Mouse (Mus musculus) MEL (cell line): ENCODE results near the gene Pdxk. TPM values are rescaled to one million over a fixed set of nuclear protein-coding genes. Genes with fewer than 3 reads are reported as not detected.

ENCODE experiments used
- DNase-seq: peaks from one replicate; pipeline ENCODE4 v3.0.0; 2011; ENCODE audit warnings: low read depth, low spot score
- H3K27ac ChIP-seq: 2 replicates; pipeline ENCODE4 v1.5.1; 2012; ENCODE audit warnings: low read depth, mild to moderate bottlenecking, control low read depth, low read length, moderate library complexity; ENCODE audit not compliant: control insufficient read depth
- H3K27me3 ChIP-seq, 2 experiments: fragments of 150-350 bp in 1 of 2; sonication (generic) in 1 of 2; 2 replicates each; pipeline ENCODE4 v1.6.1; 2012; ENCODE audit warnings: low read length in 2 of 2, mild to moderate bottlenecking in 2 of 2, improper control_type of control experiment in 1 of 2, moderate library complexity in 1 of 2; ENCODE audit not compliant: insufficient read depth in 2 of 2, control insufficient read depth in 1 of 2
- H3K36me3 ChIP-seq, 2 experiments: 2 replicates each; pipeline ENCODE4 v1.6.1; 2012 to 2014; ENCODE audit warnings: low read length in 2 of 2, improper control_type of control experiment in 1 of 2, inconsistent platforms in 1 of 2, mild to moderate bottlenecking in 1 of 2; ENCODE audit not compliant: insufficient read depth in 2 of 2, control insufficient read depth in 1 of 2
- H3K4me1 ChIP-seq, 2 experiments: fragments of 150-350 bp in 1 of 2; sonication (generic) in 1 of 2; 2 replicates each; pipeline ENCODE4 v1.6.1; 2012; ENCODE audit warnings: low read length in 2 of 2, improper control_type of control experiment in 1 of 2, mild to moderate bottlenecking in 1 of 2; ENCODE audit not compliant: insufficient read depth in 2 of 2, control insufficient read depth in 1 of 2
- H3K4me3 ChIP-seq, 2 experiments: fragments of 150-350 bp in 1 of 2; sonication (generic) in 1 of 2; 2 replicates each; pipeline ENCODE4 v1.5.1; 2012; ENCODE audit warnings: low read depth in 2 of 2, low read length in 2 of 2, mild to moderate bottlenecking in 2 of 2, moderate library complexity in 2 of 2, control low read depth in 1 of 2, improper control_type of control experiment in 1 of 2; ENCODE audit not compliant: control insufficient read depth in 1 of 2, insufficient read depth in 1 of 2
- H3K79me2 ChIP-seq: 2 replicates; pipeline ENCODE4 v1.6.1; 2012; ENCODE audit warnings: mild to moderate bottlenecking, low read length, moderate library complexity; ENCODE audit not compliant: control insufficient read depth, poor library complexity, insufficient read depth
- H3K9ac ChIP-seq: 2 replicates; pipeline ENCODE4 v1.6.1; 2012; ENCODE audit warnings: low read depth, mild to moderate bottlenecking, control low read depth, low read length, moderate library complexity; ENCODE audit not compliant: control insufficient read depth, poor library complexity, severe bottlenecking
- H3K9me3 ChIP-seq: fragments of 150-350 bp; sonication (generic); replicated peaks from 2 replicates; pipeline ENCODE4 v1.6.1; 2012; ENCODE audit warnings: mild to moderate bottlenecking, low read length, improper control_type of control experiment, moderate library complexity; ENCODE audit not compliant: insufficient read depth
- BHLHE40 ChIP-seq: IDR thresholded peaks from 2 replicates; pipeline ENCODE4 v1.6.1; 2012; ENCODE audit warnings: low read depth, mild to moderate bottlenecking, inconsistent platforms, low read length, improper control_type of control experiment, borderline replicate concordance
- E2F4 ChIP-seq: IDR thresholded peaks from 2 replicates; pipeline ENCODE4 v1.6.1; 2011; ENCODE audit warnings: low read depth, low read length, improper control_type of control experiment, borderline replicate concordance
- ELF1 ChIP-seq: IDR thresholded peaks from 2 replicates; pipeline ENCODE4 v1.6.1; 2014; ENCODE audit warnings: low read depth, mild to moderate bottlenecking, inconsistent platforms, low read length, improper control_type of control experiment, moderate library complexity
- EP300 ChIP-seq, 2 experiments: IDR thresholded peaks; 2 replicates each; pipeline ENCODE4 v1.6.1; 2011; ENCODE audit warnings: improper control_type of control experiment in 2 of 2, low read length in 2 of 2, low read depth in 1 of 2, mild to moderate bottlenecking in 1 of 2
- HCFC1 ChIP-seq: IDR thresholded peaks from 2 replicates; pipeline ENCODE4 v1.6.1; 2012; ENCODE audit warnings: low read depth, mild to moderate bottlenecking, inconsistent platforms, low read length, improper control_type of control experiment, moderate library complexity
- KAT2A ChIP-seq: conservative IDR thresholded peaks from 2 replicates; pipeline ENCODE4 v1.6.1; 2012; ENCODE audit warnings: low read depth, low read length, improper control_type of control experiment, inconsistent platforms
- MAFK ChIP-seq: IDR thresholded peaks from 2 replicates; pipeline ENCODE4 v1.6.1; 2011; ENCODE audit warnings: low read depth, mild to moderate bottlenecking, low read length, improper control_type of control experiment, borderline replicate concordance
- MAX ChIP-seq: IDR thresholded peaks from 2 replicates; pipeline ENCODE4 v1.6.1; 2011; ENCODE audit warnings: low read length, improper control_type of control experiment
- MAZ ChIP-seq: IDR thresholded peaks from 2 replicates; pipeline ENCODE4 v1.6.1; 2012; ENCODE audit warnings: low read depth, mild to moderate bottlenecking, inconsistent platforms, low read length, improper control_type of control experiment
- MXI1 ChIP-seq: IDR thresholded peaks from 2 replicates; pipeline ENCODE4 v1.6.1; 2011; ENCODE audit warnings: mild to moderate bottlenecking, low read depth, low read length, improper control_type of control experiment
- MYC ChIP-seq: IDR thresholded peaks from 2 replicates; pipeline ENCODE4 v1.6.1; 2011; ENCODE audit warnings: low read depth, mild to moderate bottlenecking, low read length, improper control_type of control experiment, moderate library complexity
- NELFE ChIP-seq: IDR thresholded peaks from 2 replicates; pipeline ENCODE4 v1.6.1; 2011; ENCODE audit warnings: low read depth, low read length, improper control_type of control experiment
- POLR2A ChIP-seq, 2 experiments: IDR thresholded peaks; 2 replicates each; pipeline ENCODE4 v1.6.1; 2011 to 2012; ENCODE audit warnings: low read length in 2 of 2, mild to moderate bottlenecking in 2 of 2, control low read depth in 1 of 2, improper control_type of control experiment in 1 of 2, low read depth in 1 of 2, moderate library complexity in 1 of 2; ENCODE audit not compliant: control insufficient read depth in 1 of 2, insufficient read depth in 1 of 2, poor library complexity in 1 of 2
- SIN3A ChIP-seq: IDR thresholded peaks from 2 replicates; pipeline ENCODE4 v1.6.1; 2012; ENCODE audit warnings: low read length, improper control_type of control experiment, inconsistent platforms
- SMC3 ChIP-seq: IDR thresholded peaks from 2 replicates; pipeline ENCODE4 v1.6.1; 2011; ENCODE audit warnings: low read depth, low read length, improper control_type of control experiment
- TBP ChIP-seq: IDR thresholded peaks from 2 replicates; pipeline ENCODE4 v1.8.0; 2011; ENCODE audit warnings: low read depth, low read length, improper control_type of control experiment
- TCF12 ChIP-seq: IDR thresholded peaks from 2 replicates; pipeline ENCODE4 v1.6.1; 2014; ENCODE audit warnings: low read depth, mild to moderate bottlenecking, inconsistent platforms, low read length, improper control_type of control experiment, moderate library complexity
- USF1 ChIP-seq: IDR thresholded peaks from 2 replicates; pipeline ENCODE4 v1.6.1; 2014; ENCODE audit warnings: low read depth, mild to moderate bottlenecking, inconsistent platforms, low read length, improper control_type of control experiment, moderate library complexity
- USF2 ChIP-seq, 2 experiments: IDR thresholded peaks; 2 replicates each; pipeline ENCODE4 v1.6.1; 2011 to 2012; ENCODE audit warnings: improper control_type of control experiment in 2 of 2, low read length in 2 of 2, borderline replicate concordance in 1 of 2, inconsistent platforms in 1 of 2, low read depth in 1 of 2, mild to moderate bottlenecking in 1 of 2; ENCODE audit not compliant: insufficient read depth in 1 of 2
- ZMIZ1 ChIP-seq: IDR thresholded peaks from 2 replicates; pipeline ENCODE4 v1.6.1; 2012; ENCODE audit warnings: low read depth, mild to moderate bottlenecking, inconsistent platforms, low read length, improper control_type of control experiment, moderate library complexity
- ZNF384 ChIP-seq: IDR thresholded peaks from 2 replicates; pipeline ENCODE4 v1.6.1; 2012; ENCODE audit warnings: low read depth, mild to moderate bottlenecking, inconsistent platforms, low read length, improper control_type of control experiment
- polyA plus RNA-seq, 2 experiments: library from polyadenylated mRNA; stranded (reverse) in 1 of 2; unstranded in 1 of 2; fragments of >175 nt in 1 of 2; fragments of >200 nt in 1 of 2; gene quantifications; 2 replicates each; pipeline versions ENCODE4 v1.2.1 to v1.2.4; 2012; ENCODE audit warnings: low replicate concordance in 2 of 2, low read depth in 1 of 2; ENCODE audit not compliant: insufficient read length in 2 of 2, insufficient read depth in 1 of 2, missing spikeins in 1 of 2
- total RNA-seq: library from RNA; depleted of rRNA; stranded (reverse); fragments of 300-350 nt; gene quantifications from 2 replicates; pipeline ENCODE4 v1.2.3, GENCODE M21; 2012

The Pdxk gene
- total and polyA plus RNA-seq, 3 experiments = 28.7 to 29.3 TPM; not detected in 1

GRCm38 (mm10) chr10:78428070-78428469 is 36.7 kb downstream of the Pdxk start:
- peaks cover 0 to 5% of the 10 kb centered on the region in 2 experiments; a peak in 1 of 4 replicates for H3K4me1 ChIP-seq
- no peaks in the 10 kb centered on the region for H3K27me3 ChIP-seq
- H3K36me3 ChIP-seq = no peaks in the 10 kb centered on the region
- peaks cover 5% of the 10 kb centered on the region for H3K79me2 ChIP-seq
- no peaks in the 10 kb centered on the region for H3K9me3 ChIP-seq
- no peak for DNase-seq
- no peak for TF ChIP-seq BHLHE40
- no peak for TF ChIP-seq MYC
- no peak for TF ChIP-seq KAT2A
- no peak overlapping the region for H3K4me3 ChIP-seq
- H3K27ac ChIP-seq = no peak overlapping the region
- H3K9ac ChIP-seq = no peak overlapping the region

- H3K36me3 ChIP-seq = peaks cover 0 to 3% of the 10 kb centered on the region in 2 experiments; a peak in 1 of 4 replicates
- H3K4me3 ChIP-seq = peak overlapping the region; percentile 90
- peak overlapping the region; percentile 38 for H3K27ac ChIP-seq
- H3K4me1 ChIP-seq = peaks cover 0 to 9% of the 10 kb centered on the region in 2 experiments; a peak in 3 of 4 replicates
- H3K9ac ChIP-seq = peak overlapping the region; percentile 81
- peak; percentile 55 for DNase-seq
- H3K27me3 ChIP-seq = no peaks in the 10 kb centered on the region
- H3K79me2 ChIP-seq = peaks cover 5% of the 10 kb centered on the region
- no peak for TF ChIP-seq USF2 (IDR thresholded peaks at IDR 0.05; ENCODE audit: borderline replicate concordance in 1 of 2, insufficient read depth in 1 of 2, low read depth in 1 of 2, low read length in 2 of 2)
- TF ChIP-seq HCFC1 = no peak
- no peak for TF ChIP-seq MAFK
- TF ChIP-seq ZNF384 = peak; percentile 56; the same call in 1 of the 2 replicates
- no peak for TF ChIP-seq TCF12
- no peaks in the 10 kb centered on the region for H3K9me3 ChIP-seq
These were observed 38.5 kb downstream of the Pdxk start for GRCm38 (mm10) chr10:78426117-78426735.

- no peaks in the 10 kb centered on the region for H3K27me3 ChIP-seq
- H3K4me3 ChIP-seq = peak within 1 kb of the TSS; percentile 90
- H3K9ac ChIP-seq = peak within 1 kb of the TSS; percentile 81
- H3K36me3 ChIP-seq = peaks cover 0 to 3% of the 10 kb centered on the region in 2 experiments; a peak in 1 of 4 replicates
- peak; percentile 91 for DNase-seq
- H3K4me1 ChIP-seq = peaks cover 0 to 9% of the 10 kb centered on the region in 2 experiments; a peak in 3 of 4 replicates
- H3K79me2 ChIP-seq = peaks cover 5% of the 10 kb centered on the region
- H3K27ac ChIP-seq = peak within 1 kb of the TSS; percentile 38
- H3K9me3 ChIP-seq = no peaks in the 10 kb centered on the region
- TF ChIP-seq TCF12 = peak; percentile 49; the same call in 1 of the 2 replicates
- TF ChIP-seq SIN3A = peak; percentile 71
- TF ChIP-seq ZMIZ1 = 0 out of 2 replicates have a peak, but pooled peaks have one; percentile 36
- TF ChIP-seq TBP = peak; percentile 23; the same call in 1 of the 2 replicates
- TF ChIP-seq USF1 = peak; percentile 95
- TF ChIP-seq BHLHE40 = peak; percentile 91
- TF ChIP-seq HCFC1 = peak; percentile 44; the same call in 1 of the 2 replicates
- no peak for TF ChIP-seq KAT2A
- TF ChIP-seq POLR2A (IDR thresholded peaks at IDR 0.05; ENCODE audit: control insufficient read depth in 1 of 2, insufficient read depth in 1 of 2, low read depth in 1 of 2, low read length in 2 of 2, poor library complexity in 1 of 2) = peak; percentile 64 to 78
- no peak for TF ChIP-seq E2F4
- TF ChIP-seq USF2 (IDR thresholded peaks at IDR 0.05; ENCODE audit: borderline replicate concordance in 1 of 2, insufficient read depth in 1 of 2, low read depth in 1 of 2, low read length in 2 of 2) = peak; percentile 25 to 59; a peak in 2 of 4 replicates
- TF ChIP-seq MAX = peak; percentile 78
- TF ChIP-seq MAZ = peak; percentile 48; the same call in 1 of the 2 replicates
- peak; percentile 22; the same call in 1 of the 2 replicates for TF ChIP-seq ELF1
- peak; percentile 77 for TF ChIP-seq MXI1
- TF ChIP-seq EP300 (IDR thresholded peaks at IDR 0.05; ENCODE audit: low read depth in 1 of 2, low read length in 2 of 2) = no peak
- peak; percentile 66 for TF ChIP-seq NELFE
- no peak for TF ChIP-seq SMC3
These were observed 39.4 kb downstream of the Pdxk start, which contains the start of gene Cstb for GRCm38 (mm10) chr10:78425181-78426041. Cstb (plus strand) TSS chr10:78425669.
